Mouse (Mus musculus) E14TG2a.4 (cell line): ENCODE data around the gene Gm5134.

Experiments
- CTCF ChIP-seq: conservative IDR thresholded peaks from 2 replicates; pipeline ENCODE4 v1.5.1; 2014; ENCODE audit warnings: low read length
- POU5F1 ChIP-seq: IDR thresholded peaks from 2 replicates; pipeline ENCODE4 v1.6.1; 2014; ENCODE audit warnings: low read length, borderline replicate concordance

DNA sequence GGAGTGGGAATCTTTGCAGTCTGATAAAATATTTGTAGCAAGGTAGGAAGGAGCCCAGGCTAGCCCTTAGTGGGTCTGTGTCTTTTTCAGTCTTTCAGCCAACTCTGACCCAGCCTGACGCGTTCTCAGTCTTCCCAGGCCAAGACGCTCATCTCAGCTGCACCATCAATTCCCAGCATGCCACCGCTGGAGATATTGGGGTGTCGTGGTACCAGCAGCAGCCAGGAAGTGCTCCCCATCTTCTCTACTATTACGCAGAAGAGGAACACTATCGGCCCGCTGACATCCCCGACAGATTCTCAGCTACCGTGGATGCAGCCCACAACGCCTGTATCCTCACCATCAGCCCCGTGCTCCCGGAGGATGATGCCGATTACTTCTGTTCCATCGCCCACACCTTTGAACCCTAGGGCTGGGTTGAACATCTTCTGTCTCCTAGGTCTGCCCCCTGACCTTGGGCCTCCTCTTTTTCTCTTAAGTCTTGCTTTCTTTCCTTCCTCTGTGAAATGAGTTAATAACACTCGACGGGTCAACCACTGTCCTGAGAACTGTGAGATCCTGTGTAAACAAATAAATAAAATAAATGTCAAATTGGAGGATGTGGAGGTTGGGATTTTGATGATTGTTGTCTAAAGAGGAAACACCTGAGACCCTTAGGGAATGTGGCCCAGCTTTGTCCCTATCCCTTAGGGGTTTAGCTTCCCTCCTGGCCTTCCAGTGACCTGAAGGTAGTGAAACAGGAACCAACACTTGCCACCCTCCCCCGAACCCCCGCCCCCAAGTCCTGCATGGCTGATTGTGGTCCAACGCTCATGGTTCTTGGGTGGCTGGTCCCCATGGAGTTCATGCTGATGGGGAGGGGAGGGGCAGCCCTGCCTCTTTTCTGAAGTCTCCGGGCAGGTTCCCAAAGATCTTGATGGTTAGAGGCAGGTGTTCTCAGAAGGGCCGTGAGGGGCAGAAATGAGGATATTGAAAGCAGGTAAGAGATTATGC lies 5.0 kb upstream of the Gm5134 start:
- TF ChIP-seq CTCF (no peak), POU5F1 (no peak)
